Mouse (Mus musculus) megakaryocyte, adult 5-6 weeks (primary cell): Measurements from ENCODE around the gene Gm7579. TPM values are rescaled to one million over a fixed set of nuclear protein-coding genes. Genes with fewer than 3 reads are reported as not detected.
"Not testable (repeated sequence)": the region's sequence is repeated elsewhere in the genome, so short reads cannot be mapped to it uniquely, and the experiment has no call there.

Experiments used
- ATAC-seq: 2 replicates; pipeline ENCODE4 v1.8.0; 2016; ENCODE audit warnings: mild to moderate bottlenecking, inconsistent platforms; ENCODE audit not compliant: poor library complexity, severe bottlenecking
- total RNA-seq, 2 experiments: library from RNA; stranded (forward) in 1 of 2; stranded (reverse) in 1 of 2; fragments of 153-499, 151-499 nt in 1 of 2; fragments of 221-1000, 200-1000 nt in 1 of 2; gene quantifications; 2 replicates each; pipeline versions ENCODE4 v1.2.3 to v1.2.4; 2015 to 2017

Gene Gm7579
- total RNA-seq (2015), result not detected in 2 replicates
- not detected in 2 replicates for total RNA-seq (2017)

DNA sequence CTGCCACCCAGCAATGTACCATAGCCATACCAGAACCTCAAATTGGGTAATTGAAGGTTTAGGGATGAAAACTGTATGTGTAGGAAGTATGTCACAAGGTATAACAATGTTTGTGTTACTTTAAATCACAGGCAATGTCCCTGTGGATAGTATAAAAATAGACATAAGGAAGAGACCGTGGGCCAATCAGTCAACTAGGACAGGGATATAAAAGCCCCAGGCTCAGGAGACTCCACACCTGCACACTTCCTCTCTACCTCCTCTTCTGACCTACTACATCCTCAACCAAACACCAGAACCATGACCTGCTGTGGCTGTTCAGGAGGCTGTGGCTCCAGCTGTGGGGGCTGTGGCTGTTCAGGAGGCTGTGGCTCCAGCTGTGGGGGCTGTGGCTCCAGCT is at the start of gene Gm7579:
Gm7579 (plus strand) TSS at position 301 of the 400 bp plus-strand sequence.
- no peak for ATAC-seq

DNA sequence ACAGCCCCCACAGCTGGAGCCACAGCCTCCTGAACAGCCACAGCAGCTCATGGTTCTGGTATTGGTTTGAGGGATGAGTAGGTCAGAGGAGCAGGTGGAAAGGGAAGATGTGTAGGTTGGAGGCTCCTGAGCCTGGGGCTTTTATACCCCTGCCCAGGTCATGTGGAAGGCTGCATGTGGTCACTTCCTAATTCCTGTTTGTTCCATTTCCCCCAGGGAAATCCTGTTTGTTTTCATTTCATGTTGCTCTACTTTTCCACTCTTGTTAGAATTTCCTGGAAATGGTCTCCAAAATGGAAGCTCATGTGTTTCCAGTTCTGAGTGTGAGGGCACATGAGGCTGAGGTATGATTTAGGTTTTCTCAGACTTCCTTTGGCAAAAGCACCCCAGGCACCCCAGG is 46.0 kb upstream of the Gm7579 start, which contains the start of gene Gm4553:
Gm4553 (minus strand) TSS at position 101 of the 400 bp plus-strand sequence.
- not testable (repeated sequence) for ATAC-seq

DNA sequence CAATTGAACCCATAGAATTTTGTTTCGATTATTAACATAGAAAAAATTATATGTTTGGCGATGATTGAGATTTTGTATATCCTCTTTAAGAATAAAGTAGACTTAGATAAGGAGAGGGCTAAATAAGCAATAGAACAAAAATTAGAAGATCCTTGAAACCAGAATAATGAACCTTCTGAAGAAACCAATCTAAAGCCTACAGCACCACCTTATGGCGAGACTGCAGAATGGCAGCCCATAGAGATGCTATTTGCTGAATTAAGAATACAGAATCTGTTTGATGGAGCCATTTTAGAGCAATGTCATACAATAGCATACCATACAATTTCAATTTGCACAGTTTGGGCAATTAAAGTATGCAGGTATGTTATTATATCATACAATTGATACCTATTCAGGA is 41.8 kb upstream of the Gm7579 start:
- ATAC-seq, result peak; percentile 60; the same call in 1 of the 2 replicates

DNA sequence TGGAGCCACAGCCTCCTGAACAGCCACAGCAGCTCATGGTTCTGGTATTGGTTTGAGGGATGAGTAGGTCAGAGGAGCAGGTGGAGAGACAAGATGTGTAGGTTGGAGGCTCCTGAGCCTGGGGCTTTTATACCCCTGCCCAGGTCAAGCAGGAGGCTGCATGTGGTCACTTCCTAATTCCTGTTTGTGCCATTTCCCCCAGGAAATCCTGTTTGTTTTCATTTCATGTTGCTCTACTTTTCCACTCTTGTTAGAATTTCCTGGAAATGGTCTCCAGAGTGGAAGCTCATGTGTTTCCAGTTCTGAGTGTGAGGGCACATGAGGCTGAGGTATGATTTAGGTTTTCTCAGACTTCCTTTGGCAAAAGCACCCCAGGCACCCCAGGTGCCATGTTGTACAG is 35.8 kb upstream of the Gm7579 start, which contains the start of gene Krtap5-2:
Krtap5-2 (minus strand) TSS at position 101 of the 400 bp plus-strand sequence.
- ATAC-seq, result not testable (repeated sequence)

DNA sequence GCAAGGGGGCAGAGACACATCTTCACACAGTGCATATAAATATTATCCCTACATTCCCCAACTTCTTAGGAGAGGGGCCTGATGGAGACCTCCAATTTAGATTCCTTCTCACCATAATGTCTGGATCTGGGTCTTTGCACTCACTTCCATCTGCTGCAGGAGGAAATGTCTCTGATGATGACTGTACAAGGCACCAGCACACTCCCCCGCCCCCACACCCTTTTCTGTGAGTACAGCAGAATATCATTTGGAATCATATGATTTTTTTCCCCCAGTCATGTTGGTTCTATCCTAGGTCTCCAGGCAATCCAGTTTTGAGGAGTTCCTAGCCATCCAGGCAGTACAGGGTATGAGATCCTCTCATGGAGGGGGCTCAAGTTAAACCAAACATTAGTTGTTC is 33.0 kb upstream of the Gm7579 start:
- ATAC-seq, result no peak

DNA sequence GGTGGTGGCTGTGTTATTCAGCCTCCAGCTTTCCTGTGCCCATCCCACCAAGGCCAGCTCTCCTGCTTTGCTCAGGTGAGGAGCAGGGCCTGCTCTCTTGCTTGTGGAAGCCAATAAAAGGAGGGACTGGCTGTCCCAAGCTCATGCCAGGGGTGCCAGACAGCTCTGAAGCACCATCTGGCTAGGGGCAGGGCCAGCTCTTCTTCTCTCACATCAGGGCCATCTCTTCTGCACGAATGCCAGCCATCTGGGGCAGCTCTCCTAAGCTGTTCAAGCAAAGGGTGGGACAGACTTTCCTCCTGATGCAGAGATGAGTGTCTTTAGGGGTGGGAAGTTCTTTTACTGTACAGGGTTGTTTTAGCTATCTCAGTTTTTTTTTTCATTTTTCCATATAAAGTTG is 30.6 kb upstream of the Gm7579 start:
- ATAC-seq, result no peak

DNA sequence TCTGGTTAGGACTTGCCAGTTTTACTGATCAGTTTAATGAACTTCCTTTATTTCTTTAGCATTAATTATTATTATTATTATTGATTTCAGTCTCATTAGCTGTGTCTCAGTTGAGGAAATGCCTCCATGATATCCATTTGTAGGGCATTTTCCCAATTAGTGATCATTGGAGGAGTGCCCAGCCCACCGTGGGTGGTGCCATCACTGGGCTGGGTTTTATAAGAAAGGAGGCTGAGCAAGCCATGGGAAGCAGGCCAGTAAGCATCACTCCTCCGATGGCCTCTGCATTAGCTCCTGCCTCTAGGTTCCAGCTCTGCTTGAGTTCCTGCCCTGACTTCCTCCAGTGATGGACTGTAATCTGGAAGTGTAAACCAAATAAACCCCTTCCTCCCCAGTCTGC is 23.5 kb upstream of the Gm7579 start:
- no peak for ATAC-seq

DNA sequence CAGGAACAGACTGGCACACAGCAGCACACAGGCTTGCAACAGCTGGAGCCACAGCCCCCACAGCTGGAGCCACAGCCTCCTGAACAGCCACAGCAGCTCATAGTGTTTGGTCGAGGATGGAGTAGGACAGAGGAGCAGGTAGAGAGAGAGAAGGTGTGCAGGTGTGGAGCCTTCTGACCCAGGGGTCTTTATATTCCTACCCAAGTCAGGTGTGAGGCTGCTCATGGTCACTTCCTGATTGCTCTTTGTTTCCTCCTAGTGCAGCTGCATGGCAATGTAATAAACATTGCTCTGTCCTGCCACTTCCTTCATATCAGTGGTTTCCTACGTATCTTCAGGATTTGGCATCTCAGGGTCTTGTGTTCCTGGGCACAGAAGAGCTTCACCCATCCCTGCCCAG is 21.4 kb upstream of the Gm7579 start, which contains the start of gene Gm10153:
Gm10153 (minus strand) TSS at position 101 of the 400 bp plus-strand sequence.
- no peak for ATAC-seq

DNA sequence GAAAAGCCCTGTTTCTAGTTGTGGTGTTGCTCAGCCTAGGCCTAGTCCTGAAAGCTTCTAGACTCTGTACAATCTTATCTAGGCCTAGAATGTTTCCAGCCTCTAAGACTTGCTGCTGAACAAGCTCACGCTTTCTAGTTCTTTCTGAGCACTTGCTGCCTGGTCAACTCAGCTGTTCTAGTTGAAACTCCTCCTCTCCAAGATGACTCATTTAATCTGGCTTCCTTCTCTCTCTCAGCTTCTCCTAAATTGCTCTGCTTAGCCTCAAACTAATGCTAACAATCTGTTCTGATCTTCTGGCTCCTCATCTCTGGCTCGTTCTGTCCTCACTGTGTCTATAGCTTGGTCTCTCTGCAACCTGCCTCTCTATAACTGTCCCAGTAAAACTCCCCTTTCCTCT is 12.9 kb upstream of the Gm7579 start:
- no peak for ATAC-seq

DNA sequence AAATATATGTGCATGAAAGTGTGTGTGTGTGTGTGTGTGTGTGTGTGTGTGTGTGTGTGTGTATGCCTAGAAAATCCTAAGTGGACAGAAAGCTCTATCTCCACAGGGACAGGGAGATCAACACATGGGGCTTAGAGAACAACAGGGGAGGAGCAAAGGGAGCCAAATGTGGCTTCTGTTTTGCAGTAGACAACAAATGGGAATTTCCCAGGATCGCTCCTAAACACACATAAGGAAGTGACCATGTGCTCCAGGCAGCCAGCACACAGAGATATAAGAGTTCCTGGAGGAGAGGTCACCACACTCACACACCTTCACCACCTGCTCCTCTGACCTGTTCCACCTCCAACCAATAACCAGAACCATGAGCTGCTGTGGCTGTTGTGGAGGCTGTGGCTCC is 10.6 kb upstream of the Gm7579 start, which contains the start of gene Krtap5-3:
Krtap5-3 (plus strand) TSS at position 301 of the 400 bp plus-strand sequence.
- no peak for ATAC-seq

DNA sequence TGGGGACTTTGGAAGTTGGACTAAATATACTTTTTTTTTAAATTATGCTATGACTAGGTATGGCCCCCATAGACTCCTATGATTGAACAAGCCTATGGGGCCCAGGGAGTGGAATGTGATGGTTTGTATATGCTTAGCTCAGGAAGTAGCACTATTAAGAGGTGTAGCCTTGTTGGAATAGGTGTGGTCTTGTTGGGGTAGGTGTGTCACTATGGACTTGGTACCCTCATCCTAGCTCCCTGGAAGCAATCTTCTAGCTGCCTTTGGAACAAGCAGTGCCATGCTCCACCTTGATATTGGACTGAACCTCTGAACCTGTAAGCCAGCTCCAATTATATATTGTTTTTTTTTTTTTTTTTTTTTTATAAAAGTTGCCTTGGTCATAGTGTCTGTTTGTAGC is 6.2 kb upstream of the Gm7579 start:
- no peak for ATAC-seq

DNA sequence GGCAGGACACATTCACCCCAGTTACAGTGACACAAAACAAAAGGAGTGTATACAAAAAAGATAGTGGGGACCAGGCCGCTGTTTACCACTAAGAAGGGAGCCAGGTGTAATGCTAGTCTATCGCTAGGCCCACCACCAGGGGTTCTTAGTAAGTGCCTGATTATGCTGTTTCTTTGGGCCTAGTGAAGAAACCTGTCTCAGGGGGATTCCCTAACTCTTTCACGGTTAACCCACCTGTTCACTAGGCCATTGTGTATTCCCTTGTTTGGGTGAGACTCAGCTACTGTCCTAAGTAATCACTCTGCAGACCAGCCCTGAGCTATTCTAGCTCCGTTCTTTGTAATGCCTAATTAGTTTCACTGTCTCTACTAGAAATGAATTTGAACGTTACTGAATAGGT is 4.8 kb upstream of the Gm7579 start:
- not testable (repeated sequence) for ATAC-seq

DNA sequence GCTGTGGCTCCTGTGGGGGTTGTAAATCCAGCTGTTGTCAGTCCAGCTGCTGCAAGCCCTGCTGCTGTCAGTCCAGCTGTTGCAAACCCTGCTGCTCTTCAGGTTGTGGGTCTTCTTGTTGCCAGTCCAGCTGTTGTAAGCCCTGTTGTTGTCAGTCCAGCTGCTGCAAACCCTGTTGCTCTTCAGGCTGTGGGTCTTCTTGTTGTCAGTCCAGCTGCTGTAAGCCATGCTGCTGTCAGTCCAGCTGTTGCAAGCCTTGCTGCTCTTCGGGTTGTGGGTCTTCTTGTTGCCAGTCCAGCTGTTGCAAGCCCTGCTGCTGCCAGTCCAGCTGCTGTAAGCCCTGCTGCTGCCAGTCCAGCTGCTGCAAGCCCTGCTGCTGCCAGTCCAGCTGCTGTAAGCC is 477 bp downstream of the Gm7579 start:
- ATAC-seq, result not testable (repeated sequence)

DNA sequence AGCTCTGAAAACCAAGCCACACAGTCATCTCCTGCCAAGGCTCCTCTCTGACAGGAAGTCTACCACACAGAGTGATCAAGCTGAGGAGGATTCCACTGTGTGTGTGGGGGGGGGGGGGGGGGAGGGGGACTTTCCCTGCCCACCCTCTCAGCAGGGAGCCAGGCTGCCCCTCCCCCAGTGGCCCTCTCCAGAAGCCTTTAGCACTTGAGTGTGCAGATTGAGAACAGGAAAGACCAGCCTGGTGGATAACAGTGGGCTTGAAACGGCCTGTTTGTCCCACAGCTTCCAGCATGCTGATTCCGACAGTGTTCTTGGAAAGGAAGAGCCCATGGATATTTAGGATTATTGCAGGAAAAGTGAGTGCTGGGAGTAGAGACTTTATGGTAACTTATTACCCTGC is 12.9 kb downstream of the Gm7579 start:
- no peak for ATAC-seq

DNA sequence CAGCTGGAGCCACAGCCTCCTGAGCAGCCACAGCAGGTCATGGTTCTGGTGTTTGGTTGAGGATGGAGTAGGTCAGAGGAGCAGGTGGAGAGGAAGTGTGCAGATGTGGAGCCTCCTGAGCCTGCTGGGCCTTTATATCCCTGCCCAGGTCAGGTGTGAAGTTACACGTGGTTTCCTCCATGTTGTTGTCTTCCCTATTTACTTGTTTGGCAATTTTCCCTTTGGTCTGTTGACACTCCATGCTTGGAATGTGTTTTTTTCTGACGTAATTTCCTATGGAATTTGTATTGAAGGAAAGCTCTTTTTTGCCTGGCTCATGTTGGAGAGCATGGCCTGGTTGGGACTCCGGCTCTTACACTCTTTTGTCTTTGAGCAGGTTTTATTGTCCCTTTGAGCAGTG is 18.2 kb downstream of the Gm7579 start, which contains the start of gene Krtap5-5:
Krtap5-5 (minus strand) TSS at position 101 of the 400 bp plus-strand sequence.
- ATAC-seq, result not testable (repeated sequence)

DNA sequence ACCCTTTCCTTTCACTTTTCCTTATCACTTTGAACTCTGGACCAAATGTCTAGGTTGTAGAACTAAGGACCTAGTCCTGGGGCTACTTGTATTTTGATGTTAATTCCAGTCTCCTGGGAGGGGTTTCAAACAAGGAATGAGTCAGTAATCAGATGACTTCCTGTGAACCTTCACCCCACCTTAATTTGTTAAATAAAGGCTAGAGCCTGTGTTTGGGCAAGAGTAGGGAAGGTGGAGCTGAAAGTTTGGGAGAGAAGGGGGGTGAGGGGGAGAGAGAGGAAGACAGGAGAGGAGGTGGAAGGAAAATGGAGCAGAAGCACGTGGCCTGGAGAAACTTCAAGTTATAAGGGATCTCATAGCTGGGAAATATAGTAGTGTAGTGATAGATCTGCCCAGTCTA is 19.9 kb downstream of the Gm7579 start:
- no peak for ATAC-seq

DNA sequence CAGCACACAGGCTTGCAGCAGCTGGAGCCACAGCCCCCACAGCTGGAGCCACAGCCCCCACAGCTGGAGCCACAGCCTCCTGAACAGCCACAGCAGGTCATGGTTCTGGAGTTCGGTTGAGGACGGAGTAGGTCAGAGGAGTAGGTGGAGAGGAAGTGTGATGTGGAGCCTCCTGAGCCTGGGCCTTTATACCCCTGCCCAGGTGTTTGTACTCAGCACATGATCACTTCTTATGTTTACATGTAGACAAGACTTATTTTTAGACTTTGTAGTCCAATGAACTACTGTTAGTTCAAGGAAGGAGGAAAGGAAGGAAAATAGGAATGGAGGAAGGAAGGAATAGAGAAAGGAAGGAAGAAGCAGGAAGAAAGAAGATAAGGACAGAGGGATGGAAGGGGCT is 29.3 kb downstream of the Gm7579 start, which contains the start of gene Gm40460:
Gm40460 (minus strand) TSS at position 101 of the 400 bp plus-strand sequence.
- ATAC-seq, result no peak

DNA sequence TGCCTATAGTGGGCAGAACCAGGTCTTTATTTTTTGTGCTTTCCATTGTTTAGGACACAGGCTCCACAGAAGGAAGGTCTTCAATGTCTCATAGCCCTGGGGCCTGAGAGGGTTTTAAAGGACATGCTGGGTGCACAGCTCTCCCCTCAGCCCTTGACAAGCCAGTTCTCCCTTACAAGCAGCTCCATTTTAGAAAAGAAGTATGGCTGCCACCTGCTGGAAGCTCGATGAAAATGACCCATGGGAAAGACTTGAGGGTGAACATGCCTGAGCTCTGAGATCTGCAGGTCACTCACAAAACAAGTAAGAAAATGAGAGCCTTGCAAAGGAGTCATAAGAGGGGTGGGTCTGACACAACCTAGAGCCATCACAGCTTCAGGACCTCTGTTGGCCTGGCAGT is 38.2 kb downstream of the Gm7579 start:
- ATAC-seq, result no peak

DNA sequence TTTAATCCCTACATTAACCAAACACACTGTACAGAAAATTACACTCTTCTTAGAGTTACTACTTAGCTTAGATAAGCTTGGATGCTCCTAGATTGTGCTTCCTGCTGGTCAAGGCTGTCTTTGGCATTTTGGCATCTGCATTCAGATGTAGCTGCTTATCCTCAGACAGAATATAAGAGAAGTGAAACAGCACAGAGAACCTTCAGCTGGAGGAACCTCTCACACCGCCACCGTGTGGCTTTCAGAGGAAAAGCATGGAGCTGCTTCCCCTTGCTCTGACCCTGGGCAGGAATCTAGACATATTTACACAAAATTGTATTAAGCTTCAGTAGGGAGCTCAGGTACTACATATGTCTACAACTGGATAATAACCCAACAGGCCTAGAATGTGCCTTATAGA is 43.9 kb downstream of the Gm7579 start:
- ATAC-seq, result peak; percentile 95

DNA sequence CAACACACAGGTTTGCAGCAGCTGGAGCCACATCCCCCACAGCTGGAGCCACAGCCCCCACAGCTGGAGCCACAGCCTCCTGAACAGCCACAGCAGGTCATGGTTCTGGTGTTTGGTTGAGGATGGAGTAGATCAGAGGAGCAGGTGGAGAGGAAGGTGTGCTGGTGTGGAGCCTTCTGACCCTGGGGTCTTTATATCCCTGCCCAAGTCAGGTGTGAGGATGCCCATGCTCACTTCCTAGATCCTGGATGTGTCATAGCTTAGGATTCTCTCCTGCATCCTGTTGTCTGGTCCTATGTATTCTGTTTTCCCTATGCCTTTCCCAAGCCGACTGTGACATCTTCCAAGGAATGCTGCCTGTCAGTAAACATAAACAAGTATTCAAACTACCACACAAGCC is 46.6 kb downstream of the Gm7579 start, which contains the start of gene Gm2431:
Gm2431 (minus strand) TSS at position 101 of the 400 bp plus-strand sequence.
- not testable (repeated sequence) for ATAC-seq
